Mouse (Mus musculus): ENCODE results near the gene Edc4.

Gene Edc4

GRCm38 (mm10) chr8:105942542-105942941 is 61.9 kb downstream of the Edc4 start:
- no peak for DNase-seq (ENCODE audit: low spot score in 2 of 2)

- DNase-seq (ENCODE audit: low spot score in 2 of 2): no peak
Observed at GRCm38 (mm10) chr8:105943321-105943739, 62.6 kb downstream of the Edc4 start, which contains the start of gene Lcat. Gene Lcat, minus strand, starts transcription at chr8:105943382.

Data from urinary bladder, adult 18-20 months (tissue).